Mouse (Mus musculus) heart, adult 2 months (tissue): ENCODE results near the gene Megf9.

Source experiments
- CTCF ChIP-seq: fragments of 200-600 bp; IDR thresholded peaks from 2 replicates; pipeline ENCODE4 v1.8.1; 2022; ENCODE audit warnings: antibody characterized with exemption, mild to moderate bottlenecking, moderate library complexity
- EP300 ChIP-seq: fragments of 200-500 bp; IDR thresholded peaks from 2 replicates; pipeline ENCODE4 v1.6.1; 2011; ENCODE audit warnings: low read depth, low read length, control low read depth; ENCODE audit not compliant: insufficient read depth
- POLR2A ChIP-seq: fragments of 200-500 bp; IDR thresholded peaks from 2 replicates; pipeline ENCODE4 v1.6.1; 2011; ENCODE audit warnings: mild to moderate bottlenecking, low read depth, low read length, control low read depth; ENCODE audit not compliant: insufficient read depth

- TF ChIP-seq POLR2A, result no peak
- no peak for TF ChIP-seq EP300
- no peak for TF ChIP-seq CTCF
These were observed 7.6 kb upstream of the Megf9 start for GRCm38 (mm10) chr4:70542387-70542786.
